Mouse (Mus musculus) lung, postnatal 36 days (tissue): ENCODE data around the gene Fosl1.

Source experiments
- DNase-seq: peaks from one replicate; pipeline ENCODE4 v3.0.0; 2022; ENCODE audit warnings: mixed read lengths

Fosl1 gene

GRCm38 (mm10) chr19:5456922-5457745, 9.8 kb downstream of the Fosl1 start:
- peak; percentile 98 for DNase-seq

- no peak for DNase-seq
These were observed 10.5 kb downstream of the Fosl1 start, which contains the start of gene Ccdc85b for GRCm38 (mm10) chr19:5457746-5458442. TSS of gene Ccdc85b (minus strand) at chr19:5457894.

- no peak for DNase-seq
These were observed 11.7 kb downstream of the Fosl1 start for GRCm38 (mm10) chr19:5459019-5459418.

GRCm38 (mm10) chr19:5459896-5460295, 12.5 kb downstream of the Fosl1 start:
- no peak for DNase-seq

GRCm38 (mm10) chr19:5460465-5460911, 13.1 kb downstream of the Fosl1 start, which contains the start of gene Fibp:
TSS of gene Fibp (plus strand) at chr19:5460615.
- peak; percentile 92 for DNase-seq

- DNase-seq: no peak
These were observed 14.1 kb downstream of the Fosl1 start for GRCm38 (mm10) chr19:5461411-5461810.

GRCm38 (mm10) chr19:5463212-5463611, 15.9 kb downstream of the Fosl1 start:
- no peak for DNase-seq

- peak; percentile 74 for DNase-seq
These were observed 16.6 kb downstream of the Fosl1 start for GRCm38 (mm10) chr19:5463791-5464562.

GRCm38 (mm10) chr19:5465037-5465436, 17.7 kb downstream of the Fosl1 start:
- DNase-seq: no peak

- no peak for DNase-seq
These were observed 19.7 kb downstream of the Fosl1 start for GRCm38 (mm10) chr19:5466916-5467500.

GRCm38 (mm10) chr19:5468374-5468773, 21.0 kb downstream of the Fosl1 start, which contains the start of gene Ctsw:
TSS of gene Ctsw (minus strand) at chr19:5468507.
- DNase-seq: no peak

GRCm38 (mm10) chr19:5471846-5472245, 24.5 kb downstream of the Fosl1 start:
- no peak for DNase-seq

- no peak for DNase-seq
These were observed 25.5 kb downstream of the Fosl1 start for GRCm38 (mm10) chr19:5472857-5473256.

- DNase-seq: peak; percentile 94
These were observed 26.4 kb downstream of the Fosl1 start, which contains the start of gene Efemp2 for GRCm38 (mm10) chr19:5473720-5474119. TSS of gene Efemp2 (plus strand) at chr19:5473954.

GRCm38 (mm10) chr19:5474281-5475068, 27.1 kb downstream of the Fosl1 start:
- no peak for DNase-seq

GRCm38 (mm10) chr19:5475069-5475714, 27.8 kb downstream of the Fosl1 start:
- DNase-seq: no peak

- DNase-seq: no peak
These were observed 29.8 kb downstream of the Fosl1 start for GRCm38 (mm10) chr19:5477004-5477667.

GRCm38 (mm10) chr19:5477668-5478300, 30.4 kb downstream of the Fosl1 start:
- no peak for DNase-seq

GRCm38 (mm10) chr19:5480016-5480415, 32.7 kb downstream of the Fosl1 start:
- DNase-seq: no peak

- no peak for DNase-seq
These were observed 34.1 kb downstream of the Fosl1 start for GRCm38 (mm10) chr19:5481398-5481797.
